Mouse (Mus musculus): ENCODE data around the gene Tbx2. TPM values are rescaled to one million over a fixed set of nuclear protein-coding genes. Genes with fewer than 3 reads are reported as not detected.
A peak's percentile ranks its signal among the peaks of the same experiment; 100 is the strongest.

Tbx2 gene
- polyA plus RNA-seq, 1 experiment = 1.5 TPM

DNA sequence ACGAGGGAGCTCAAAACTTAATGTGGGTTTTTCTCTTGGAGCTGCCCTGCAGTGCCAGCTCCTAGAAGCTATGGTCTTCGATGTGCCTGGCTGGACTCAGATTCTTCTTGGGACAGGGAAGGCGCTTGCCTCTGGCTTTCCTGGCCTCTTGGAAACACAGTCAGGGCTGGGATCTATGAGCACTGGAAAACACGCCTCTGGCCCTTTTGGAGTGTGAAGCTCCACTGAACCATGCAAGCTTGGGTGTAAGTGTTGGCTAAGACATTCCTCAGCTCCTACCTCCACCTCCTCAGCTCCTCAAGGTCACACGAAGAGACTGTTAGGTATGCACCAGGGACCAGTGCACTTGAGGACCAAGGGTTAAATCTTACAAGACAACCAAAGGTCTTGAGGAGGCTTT lies 12.6 kb downstream of the Tbx2 start:
- TF ChIP-seq MYOG (IDR thresholded peaks at IDR 0.05; ENCODE audit: control insufficient read depth, extremely low read depth, insufficient read length) (no peak), MAX (IDR thresholded peaks at IDR 0.05) (no peak), USF1 (IDR thresholded peaks at IDR 0.05; ENCODE audit: low read depth) (no peak), FOSL1 (IDR thresholded peaks at IDR 0.05; ENCODE audit: insufficient read depth, low read length, poor library complexity, severe bottlenecking) (no peak), CEBPB (IDR thresholded peaks at IDR 0.05; ENCODE audit: low read depth) (no peak)
- Histone ChIP-seq H3K4me3 (ENCODE audit: insufficient read depth, poor library complexity, severe bottlenecking) (no peak overlapping the region), H3K36me3 (ENCODE audit: control insufficient read depth, insufficient read depth) (no peaks in the 10 kb centered on the region), H3ac (ENCODE audit: control insufficient read depth, insufficient read length, low read depth) (no peak overlapping the region), H3K27me3 (ENCODE audit: control insufficient read depth, insufficient read depth, insufficient read length) (no peaks in the 10 kb centered on the region), H3K79me3 (ENCODE audit: low read depth) (no peaks in the 10 kb centered on the region), H3K79me2 (ENCODE audit: control insufficient read depth, insufficient read depth) (no peaks in the 10 kb centered on the region)

DNA sequence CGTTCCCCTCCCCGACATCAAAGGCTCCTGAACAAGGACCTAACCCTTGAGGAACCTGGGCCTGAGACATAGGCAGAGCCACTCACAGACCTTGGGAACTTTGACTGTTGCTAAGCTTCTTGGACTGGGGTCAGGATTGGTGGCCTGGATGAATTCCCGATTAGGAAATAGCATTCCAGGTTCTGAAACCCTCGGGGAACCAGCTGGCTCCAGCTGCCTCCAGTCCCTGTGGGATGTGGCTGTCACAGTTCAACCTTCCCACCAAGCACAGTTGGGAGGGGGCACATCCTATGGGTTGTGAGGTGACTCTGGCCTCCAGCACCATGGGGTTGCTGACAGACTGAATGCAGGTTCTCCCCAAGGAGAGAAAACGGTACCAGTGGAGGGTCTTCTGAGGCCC lies 13.6 kb downstream of the Tbx2 start:
- Histone ChIP-seq H3K4me3 (ENCODE audit: insufficient read depth, poor library complexity, severe bottlenecking) (no peak overlapping the region), H3K27me3 (ENCODE audit: control insufficient read depth, insufficient read depth, insufficient read length) (no peaks in the 10 kb centered on the region), H3ac (ENCODE audit: control insufficient read depth, insufficient read length, low read depth) (no peak overlapping the region), H3K79me2 (ENCODE audit: control insufficient read depth, insufficient read depth) (no peaks in the 10 kb centered on the region), H3K79me3 (ENCODE audit: low read depth) (no peaks in the 10 kb centered on the region), H3K36me3 (ENCODE audit: control insufficient read depth, insufficient read depth) (no peaks in the 10 kb centered on the region)
- TF ChIP-seq MYOG (IDR thresholded peaks at IDR 0.05; ENCODE audit: control insufficient read depth, extremely low read depth, insufficient read length) = no peak
- TF ChIP-seq CTCF (IDR thresholded peaks at IDR 0.05; ENCODE audit: control insufficient read depth, insufficient read depth, insufficient read length) = no peak
- no peak for TF ChIP-seq CEBPB (IDR thresholded peaks at IDR 0.05; ENCODE audit: low read depth)
- TF ChIP-seq MYOD1 (IDR thresholded peaks at IDR 0.05; ENCODE audit: control insufficient read depth, insufficient read length, low read depth) = no peak
- no peak for TF ChIP-seq USF1 (IDR thresholded peaks at IDR 0.05; ENCODE audit: low read depth)
- TF ChIP-seq FOSL1 (IDR thresholded peaks at IDR 0.05; ENCODE audit: insufficient read depth, low read length, poor library complexity, severe bottlenecking) = no peak
- no peak for TF ChIP-seq MAX (IDR thresholded peaks at IDR 0.05)

DNA sequence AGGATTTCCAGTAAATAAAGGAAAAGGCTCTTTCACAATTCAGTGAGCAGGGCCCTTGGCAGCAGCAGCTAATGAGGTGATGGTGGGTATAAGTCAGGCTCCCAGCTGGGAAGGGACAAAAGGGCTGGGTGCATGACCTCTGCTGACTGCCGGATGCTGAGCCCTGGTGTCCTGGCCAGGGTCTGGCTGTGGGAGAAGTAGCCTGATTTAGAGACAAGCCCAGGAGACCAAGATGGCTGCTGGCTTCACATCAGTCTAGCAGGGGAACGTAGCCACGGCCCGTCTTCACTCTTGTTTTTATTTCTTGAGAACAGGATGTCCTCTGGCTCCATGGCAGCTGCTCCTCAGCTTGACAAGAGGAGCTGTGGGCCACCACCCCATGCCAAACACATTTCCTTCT lies 14.2 kb downstream of the Tbx2 start:
- no peaks in the 10 kb centered on the region for H3K79me2 ChIP-seq (ENCODE audit: control insufficient read depth, insufficient read depth)
- no peak overlapping the region for H3K4me3 ChIP-seq (ENCODE audit: insufficient read depth, poor library complexity, severe bottlenecking)
- H3K36me3 ChIP-seq (ENCODE audit: control insufficient read depth, insufficient read depth) = no peaks in the 10 kb centered on the region
- no peaks in the 10 kb centered on the region for H3K27me3 ChIP-seq (ENCODE audit: control insufficient read depth, insufficient read depth, insufficient read length)
- no peak for TF ChIP-seq MYOG (IDR thresholded peaks at IDR 0.05; ENCODE audit: control insufficient read depth, extremely low read depth, insufficient read length)
- no peak for TF ChIP-seq CEBPB (IDR thresholded peaks at IDR 0.05; ENCODE audit: low read depth)
- TF ChIP-seq USF1 (IDR thresholded peaks at IDR 0.05; ENCODE audit: low read depth) = no peak
- no peak for TF ChIP-seq FOSL1 (IDR thresholded peaks at IDR 0.05; ENCODE audit: insufficient read depth, low read length, poor library complexity, severe bottlenecking)
- TF ChIP-seq CTCF (IDR thresholded peaks at IDR 0.05; ENCODE audit: control insufficient read depth, insufficient read depth, insufficient read length) = no peak
- no peak for TF ChIP-seq MYOD1 (IDR thresholded peaks at IDR 0.05; ENCODE audit: control insufficient read depth, insufficient read length, low read depth)
- no peak for TF ChIP-seq MAX (IDR thresholded peaks at IDR 0.05)
- H3ac ChIP-seq (ENCODE audit: control insufficient read depth, insufficient read length, low read depth) = no peak overlapping the region
- no peaks in the 10 kb centered on the region for H3K79me3 ChIP-seq (ENCODE audit: low read depth)

DNA sequence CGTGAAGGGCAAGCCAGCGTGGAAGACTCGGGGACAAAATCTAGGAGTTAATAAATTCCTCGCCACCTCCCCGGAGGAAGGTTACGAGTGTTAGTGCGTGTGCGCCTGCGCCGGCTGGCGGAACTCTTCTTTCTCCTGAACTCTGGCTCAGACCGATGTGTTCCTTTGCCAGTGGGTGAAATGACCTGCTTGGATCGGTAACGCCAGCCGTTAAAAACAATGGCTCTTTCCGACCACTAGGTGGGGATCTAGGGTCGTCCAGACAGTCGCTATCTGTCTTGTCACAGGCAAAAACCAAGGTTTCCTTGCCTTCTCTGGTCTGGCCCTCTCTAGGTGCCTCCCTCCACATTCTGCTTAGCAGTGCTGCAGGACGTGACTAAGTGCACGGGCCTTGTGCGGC lies 16.7 kb downstream of the Tbx2 start:
- no peak overlapping the region for H3K4me3 ChIP-seq (ENCODE audit: insufficient read depth, poor library complexity, severe bottlenecking)
- TF ChIP-seq CTCF (IDR thresholded peaks at IDR 0.05; ENCODE audit: control insufficient read depth, insufficient read depth, insufficient read length) (peak; percentile 67), USF1 (IDR thresholded peaks at IDR 0.05; ENCODE audit: low read depth) (no peak)

DNA sequence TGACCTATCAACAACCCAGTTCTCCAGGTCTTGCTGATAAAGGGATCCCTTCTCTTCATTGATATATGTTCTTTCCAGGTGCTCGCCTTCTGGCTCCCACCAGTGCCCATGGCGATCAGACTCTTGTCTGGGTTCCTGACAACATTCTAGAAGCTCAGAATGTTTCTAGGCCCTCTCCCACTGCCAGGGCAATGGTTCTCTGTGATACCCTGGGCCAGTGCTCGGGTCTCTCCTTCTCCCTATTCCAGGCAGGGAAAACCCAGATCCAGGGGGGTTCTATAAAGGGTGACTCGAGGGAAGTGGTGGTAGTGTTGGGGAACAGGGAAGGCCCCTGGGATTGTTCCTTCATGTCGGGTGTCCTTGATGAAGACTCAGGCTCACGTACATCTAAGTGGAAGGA lies 17.9 kb downstream of the Tbx2 start, which contains the start of gene Gm11444:
TSS of gene Gm11444 (minus strand) at position 101 of the 400 bp plus-strand sequence.
- H3K27me3 ChIP-seq (ENCODE audit: control insufficient read depth, insufficient read depth, insufficient read length) = no peaks in the 10 kb centered on the region

More for the DNA sequence above, 16.7 kb downstream of the Tbx2 start:
- H3K27me3 ChIP-seq (ENCODE audit: control insufficient read depth, insufficient read depth, insufficient read length) = no peaks in the 10 kb centered on the region
- no peaks in the 10 kb centered on the region for H3K79me2 ChIP-seq (ENCODE audit: control insufficient read depth, insufficient read depth)
- H3ac ChIP-seq (ENCODE audit: control insufficient read depth, insufficient read length, low read depth) = no peak overlapping the region
- H3K79me3 ChIP-seq (ENCODE audit: low read depth) = no peaks in the 10 kb centered on the region
- H3K36me3 ChIP-seq (ENCODE audit: control insufficient read depth, insufficient read depth) = no peaks in the 10 kb centered on the region

DNA sequence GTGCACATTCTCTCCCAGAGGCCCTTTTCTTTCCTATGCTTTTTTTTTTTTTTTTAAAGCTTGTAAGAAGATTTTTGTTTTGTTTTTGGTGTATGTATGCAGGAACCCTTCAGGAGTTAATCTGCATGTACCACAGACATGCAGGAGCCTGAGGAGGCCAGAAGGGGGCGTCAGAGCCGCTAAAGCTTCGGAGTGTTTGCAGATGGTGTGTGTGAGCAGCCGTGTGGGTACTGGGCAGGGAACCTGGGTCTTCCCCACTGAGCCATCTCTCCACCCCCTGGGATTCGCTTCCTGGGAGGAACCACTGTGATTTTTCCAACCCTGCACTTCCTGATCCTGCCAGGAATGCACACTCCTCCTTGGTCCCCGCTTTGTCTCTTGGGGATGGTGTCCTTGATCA lies 18.4 kb downstream of the Tbx2 start:
- no peak overlapping the region for H3ac ChIP-seq (ENCODE audit: control insufficient read depth, insufficient read length, low read depth)
- no peaks in the 10 kb centered on the region for H3K79me3 ChIP-seq (ENCODE audit: low read depth)
- no peaks in the 10 kb centered on the region for H3K27me3 ChIP-seq (ENCODE audit: control insufficient read depth, insufficient read depth, insufficient read length)
- H3K4me3 ChIP-seq (ENCODE audit: insufficient read depth, poor library complexity, severe bottlenecking) = no peak overlapping the region
- no peak for TF ChIP-seq USF1 (IDR thresholded peaks at IDR 0.05; ENCODE audit: low read depth)
- no peak for TF ChIP-seq FOSL1 (IDR thresholded peaks at IDR 0.05; ENCODE audit: insufficient read depth, low read length, poor library complexity, severe bottlenecking)
- no peak for TF ChIP-seq MAX (IDR thresholded peaks at IDR 0.05)
- TF ChIP-seq CEBPB (IDR thresholded peaks at IDR 0.05; ENCODE audit: low read depth) = no peak
- no peak for TF ChIP-seq CTCF (IDR thresholded peaks at IDR 0.05; ENCODE audit: control insufficient read depth, insufficient read depth, insufficient read length)
- no peak for TF ChIP-seq MYOG (IDR thresholded peaks at IDR 0.05; ENCODE audit: control insufficient read depth, extremely low read depth, insufficient read length)
- TF ChIP-seq MYOD1 (IDR thresholded peaks at IDR 0.05; ENCODE audit: control insufficient read depth, insufficient read length, low read depth) = no peak
- H3K79me2 ChIP-seq (ENCODE audit: control insufficient read depth, insufficient read depth) = no peaks in the 10 kb centered on the region
- H3K36me3 ChIP-seq (ENCODE audit: control insufficient read depth, insufficient read depth) = no peaks in the 10 kb centered on the region

More for the DNA sequence above, 17.9 kb downstream of the Tbx2 start, which contains the start of gene Gm11444:
- H3K79me2 ChIP-seq (ENCODE audit: control insufficient read depth, insufficient read depth) = no peaks in the 10 kb centered on the region
- no peak within 1 kb of the TSS for H3K4me3 ChIP-seq (ENCODE audit: insufficient read depth, poor library complexity, severe bottlenecking)
- no peak within 1 kb of the TSS for H3ac ChIP-seq (ENCODE audit: control insufficient read depth, insufficient read length, low read depth)
- H3K36me3 ChIP-seq (ENCODE audit: control insufficient read depth, insufficient read depth) = no peaks in the 10 kb centered on the region
- TF ChIP-seq MYOG (IDR thresholded peaks at IDR 0.05; ENCODE audit: control insufficient read depth, extremely low read depth, insufficient read length) (no peak), FOSL1 (IDR thresholded peaks at IDR 0.05; ENCODE audit: insufficient read depth, low read length, poor library complexity, severe bottlenecking) (no peak), USF1 (IDR thresholded peaks at IDR 0.05; ENCODE audit: low read depth) (no peak), MAX (IDR thresholded peaks at IDR 0.05) (no peak), CTCF (IDR thresholded peaks at IDR 0.05; ENCODE audit: control insufficient read depth, insufficient read depth, insufficient read length) (no peak), MYOD1 (IDR thresholded peaks at IDR 0.05; ENCODE audit: control insufficient read depth, insufficient read length, low read depth) (no peak), CEBPB (IDR thresholded peaks at IDR 0.05; ENCODE audit: low read depth) (no peak)
- H3K79me3 ChIP-seq (ENCODE audit: low read depth) = no peaks in the 10 kb centered on the region
